Mouse (Mus musculus): ENCODE data around the gene Polr2b.

DNA sequence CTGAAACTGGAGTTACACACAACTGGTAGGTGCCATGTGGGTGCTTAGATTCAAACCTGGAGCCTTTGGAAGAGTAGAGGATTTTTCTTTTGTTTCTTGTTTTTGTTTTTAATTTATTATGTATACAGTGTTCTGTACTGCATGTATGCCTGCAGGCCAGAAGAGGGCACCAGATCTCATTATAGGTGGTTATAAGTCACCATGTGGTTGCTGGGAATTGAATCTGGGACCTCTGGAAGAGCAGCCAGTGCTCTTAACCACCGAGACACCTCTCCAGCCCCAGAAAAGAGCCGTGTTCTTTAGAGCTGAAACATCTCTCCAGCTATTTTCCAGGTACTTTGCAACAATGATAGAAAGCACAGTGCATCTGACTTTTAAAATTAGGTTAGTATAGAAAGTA is 19.3 kb upstream of the Polr2b start:
- TF ChIP-seq CTCF (IDR thresholded peaks at IDR 0.05; ENCODE audit: low read depth, low read length) (no peak), GATA1 (IDR thresholded peaks at IDR 0.05; ENCODE audit: borderline replicate concordance, low read length) (no peak), TAL1 (conservative IDR thresholded peaks at IDR 0.05; ENCODE audit: low read depth, low read length) (no peak), GATA2 (IDR thresholded peaks at IDR 0.05; ENCODE audit: borderline replicate concordance, low read depth, low read length) (no peak), POLR2AphosphoS5 (IDR thresholded peaks at IDR 0.05; ENCODE audit: insufficient replicate concordance, low read depth, low read length) (no peak)

Data from G1E (cell line).